Mouse (Mus musculus) E14TG2a.4 (cell line): Measurements from ENCODE around the gene Rad9a.

ENCODE experiments used
- CTCF ChIP-seq: conservative IDR thresholded peaks from 2 replicates; pipeline ENCODE4 v1.5.1; 2014; ENCODE audit warnings: low read length
- NANOG ChIP-seq: IDR thresholded peaks from 2 replicates; pipeline ENCODE4 v1.6.1; 2014; ENCODE audit warnings: borderline replicate concordance, low read length, mixed read lengths

- no peak for TF ChIP-seq CTCF
- TF ChIP-seq NANOG, result no peak
Measured at GRCm38 (mm10) chr19:4208563-4208962, 7.1 kb upstream of the Rad9a start.
